Mouse (Mus musculus): ENCODE measurements around the gene Abcf1. TPM values are rescaled to one million over a fixed set of nuclear protein-coding genes. Genes with fewer than 3 reads are reported as not detected.
"Not testable (repeated sequence)": the region's sequence is repeated elsewhere in the genome, so short reads cannot be mapped to it uniquely, and the experiment has no call there.

Abcf1 gene
- polyA plus RNA-seq (2015; fragmentation: Nextera tagmentation; extraction: Ambion mirVana): 73.9 and 84.6 TPM in 2 replicates

- H3K27me3 ChIP-seq (replicated peaks; ENCODE audit: control insufficient read depth, insufficient read depth, low read length): no peaks in the 10 kb centered on the region
- peak within 1 kb of the TSS; percentile 85 for H3K27ac ChIP-seq (ENCODE audit: low read depth, low read length)
- ATAC-seq: peak; percentile 97
- no peaks in the 10 kb centered on the region for H3K9me3 ChIP-seq (ENCODE audit: control insufficient read depth, low read length)
- H3K4me1 ChIP-seq (ENCODE audit: control insufficient read depth, insufficient read depth, low read depth, low read length): peaks cover 21% of the 10 kb centered on the region
- WGBS: under 1% methylated on average over 68 of the region's 68 CpGs
- H3K4me3 ChIP-seq (ENCODE audit: low read length): peak within 1 kb of the TSS; percentile 90
- H3K9ac ChIP-seq (ENCODE audit: low read depth, low read length): peak within 1 kb of the TSS; percentile 86
- H3K36me3 ChIP-seq (ENCODE audit: control insufficient read depth, insufficient read depth, low read length): peaks cover 10% of the 10 kb centered on the region
- peak within 1 kb of the TSS; percentile 70 for H3K4me2 ChIP-seq (ENCODE audit: low read length)
These were observed at the start of gene Abcf1 for GRCm38 (mm10) chr17:35969418-35970389. Gene Abcf1 (minus strand): TSS chr17:35969761.

- Histone ChIP-seq H3K27ac (ENCODE audit: low read depth, low read length) (no peak overlapping the region), H3K27me3 (replicated peaks; ENCODE audit: control insufficient read depth, insufficient read depth, low read length) (no peaks in the 10 kb centered on the region), H3K4me2 (ENCODE audit: low read length) (no peak overlapping the region), H3K4me3 (ENCODE audit: low read length) (no peak overlapping the region), H3K36me3 (ENCODE audit: control insufficient read depth, insufficient read depth, low read length) (peaks cover 7% of the 10 kb centered on the region), H3K9me3 (ENCODE audit: control insufficient read depth, low read length) (no peaks in the 10 kb centered on the region), H3K4me1 (ENCODE audit: control insufficient read depth, insufficient read depth, low read depth, low read length) (no peaks in the 10 kb centered on the region), H3K9ac (ENCODE audit: low read depth, low read length) (no peak overlapping the region)
- ATAC-seq: no peak
- WGBS: 72% methylated on average over 2 of the region's 2 CpGs
These were observed 49.4 kb upstream of the Abcf1 start for GRCm38 (mm10) chr17:36018979-36019378.

GRCm38 (mm10) chr17:36017046-36017445 is 47.5 kb upstream of the Abcf1 start:
- WGBS: 90% methylated on average over 5 of the region's 5 CpGs
- H3K9me3 ChIP-seq (ENCODE audit: control insufficient read depth, low read length): no peaks in the 10 kb centered on the region
- ATAC-seq: no peak
- no peak overlapping the region for H3K4me3 ChIP-seq (ENCODE audit: low read length)
- no peak overlapping the region for H3K4me2 ChIP-seq (ENCODE audit: low read length)
- no peak overlapping the region for H3K9ac ChIP-seq (ENCODE audit: low read depth, low read length)
- no peaks in the 10 kb centered on the region for H3K27me3 ChIP-seq (replicated peaks; ENCODE audit: control insufficient read depth, insufficient read depth, low read length)
- H3K27ac ChIP-seq (ENCODE audit: low read depth, low read length): no peak overlapping the region
- peaks cover 7% of the 10 kb centered on the region for H3K36me3 ChIP-seq (ENCODE audit: control insufficient read depth, insufficient read depth, low read length)
- no peaks in the 10 kb centered on the region for H3K4me1 ChIP-seq (ENCODE audit: control insufficient read depth, insufficient read depth, low read depth, low read length)

GRCm38 (mm10) chr17:36014977-36015376 is 45.4 kb upstream of the Abcf1 start:
- Histone ChIP-seq H3K27me3 (replicated peaks; ENCODE audit: control insufficient read depth, insufficient read depth, low read length) (no peaks in the 10 kb centered on the region), H3K27ac (ENCODE audit: low read depth, low read length) (no peak overlapping the region), H3K9me3 (ENCODE audit: control insufficient read depth, low read length) (no peaks in the 10 kb centered on the region), H3K9ac (ENCODE audit: low read depth, low read length) (no peak overlapping the region), H3K4me3 (ENCODE audit: low read length) (no peak overlapping the region), H3K4me1 (ENCODE audit: control insufficient read depth, insufficient read depth, low read depth, low read length) (no peaks in the 10 kb centered on the region), H3K4me2 (ENCODE audit: low read length) (no peak overlapping the region), H3K36me3 (ENCODE audit: control insufficient read depth, insufficient read depth, low read length) (peaks cover 7% of the 10 kb centered on the region)
- 95% methylated on average over 5 of the region's 5 CpGs for WGBS
- 0 out of 2 replicates have a peak, but pooled peaks have one; percentile 4 for ATAC-seq

- not testable (repeated sequence) for H3K4me2 ChIP-seq (ENCODE audit: low read length); H3K4me1 ChIP-seq (ENCODE audit: control insufficient read depth, insufficient read depth, low read depth, low read length); H3K9ac ChIP-seq (ENCODE audit: low read depth, low read length); ATAC-seq; H3K4me3 ChIP-seq (ENCODE audit: low read length); H3K9me3 ChIP-seq (ENCODE audit: control insufficient read depth, low read length); H3K27ac ChIP-seq (ENCODE audit: low read depth, low read length); H3K36me3 ChIP-seq (ENCODE audit: control insufficient read depth, insufficient read depth, low read length); H3K27me3 ChIP-seq (replicated peaks; ENCODE audit: control insufficient read depth, insufficient read depth, low read length)
- WGBS: 93% methylated on average over 7 of the region's 7 CpGs
These were observed 34.8 kb upstream of the Abcf1 start for GRCm38 (mm10) chr17:36004409-36004808.

GRCm38 (mm10) chr17:36003331-36003730 is 33.8 kb upstream of the Abcf1 start:
- H3K4me3 ChIP-seq (ENCODE audit: low read length): no peak overlapping the region
- no peaks in the 10 kb centered on the region for H3K27me3 ChIP-seq (replicated peaks; ENCODE audit: control insufficient read depth, insufficient read depth, low read length)
- 95% methylated on average over 7 of the region's 7 CpGs for WGBS
- H3K4me1 ChIP-seq (ENCODE audit: control insufficient read depth, insufficient read depth, low read depth, low read length): no peaks in the 10 kb centered on the region
- no peak for ATAC-seq
- no peak overlapping the region for H3K9ac ChIP-seq (ENCODE audit: low read depth, low read length)
- H3K27ac ChIP-seq (ENCODE audit: low read depth, low read length): no peak overlapping the region
- H3K36me3 ChIP-seq (ENCODE audit: control insufficient read depth, insufficient read depth, low read length): peaks cover 5% of the 10 kb centered on the region; the same call in 1 of the 2 replicates
- peaks cover 2% of the 10 kb centered on the region; the same call in 1 of the 2 replicates for H3K9me3 ChIP-seq (ENCODE audit: control insufficient read depth, low read length)
- no peak overlapping the region for H3K4me2 ChIP-seq (ENCODE audit: low read length)

- Histone ChIP-seq H3K36me3 (ENCODE audit: control insufficient read depth, insufficient read depth, low read length) (peaks cover 5% of the 10 kb centered on the region; the same call in 1 of the 2 replicates), H3K27ac (ENCODE audit: low read depth, low read length) (no peak overlapping the region), H3K9me3 (ENCODE audit: control insufficient read depth, low read length) (peaks cover 2% of the 10 kb centered on the region; the same call in 1 of the 2 replicates), H3K4me3 (ENCODE audit: low read length) (no peak overlapping the region), H3K4me1 (ENCODE audit: control insufficient read depth, insufficient read depth, low read depth, low read length) (peaks cover 2% of the 10 kb centered on the region), H3K9ac (ENCODE audit: low read depth, low read length) (no peak overlapping the region), H3K27me3 (replicated peaks; ENCODE audit: control insufficient read depth, insufficient read depth, low read length) (no peaks in the 10 kb centered on the region), H3K4me2 (ENCODE audit: low read length) (no peak overlapping the region)
- ATAC-seq: no peak
- WGBS: 94% methylated on average over 6 of the region's 6 CpGs
These were observed 32.4 kb upstream of the Abcf1 start for GRCm38 (mm10) chr17:36001966-36002365.

- Histone ChIP-seq H3K27ac (ENCODE audit: low read depth, low read length) (no peak overlapping the region), H3K27me3 (replicated peaks; ENCODE audit: control insufficient read depth, insufficient read depth, low read length) (no peaks in the 10 kb centered on the region), H3K9ac (ENCODE audit: low read depth, low read length) (no peak overlapping the region), H3K4me1 (ENCODE audit: control insufficient read depth, insufficient read depth, low read depth, low read length) (peaks cover 4% of the 10 kb centered on the region), H3K4me2 (ENCODE audit: low read length) (no peak overlapping the region), H3K4me3 (ENCODE audit: low read length) (no peak overlapping the region), H3K36me3 (ENCODE audit: control insufficient read depth, insufficient read depth, low read length) (no peaks in the 10 kb centered on the region), H3K9me3 (ENCODE audit: control insufficient read depth, low read length) (no peaks in the 10 kb centered on the region)
- 94% methylated on average over 12 of the region's 12 CpGs for WGBS
- no peak for ATAC-seq
These were observed 31.7 kb upstream of the Abcf1 start for GRCm38 (mm10) chr17:36001121-36001897.

- no peaks in the 10 kb centered on the region for H3K9me3 ChIP-seq (ENCODE audit: control insufficient read depth, low read length)
- H3K27me3 ChIP-seq (replicated peaks; ENCODE audit: control insufficient read depth, insufficient read depth, low read length): no peaks in the 10 kb centered on the region
- no peak overlapping the region for H3K27ac ChIP-seq (ENCODE audit: low read depth, low read length)
- H3K4me3 ChIP-seq (ENCODE audit: low read length): no peak overlapping the region
- 91% methylated on average over 4 of the region's 4 CpGs for WGBS
- no peak overlapping the region for H3K4me2 ChIP-seq (ENCODE audit: low read length)
- no peaks in the 10 kb centered on the region for H3K36me3 ChIP-seq (ENCODE audit: control insufficient read depth, insufficient read depth, low read length)
- peaks cover 13% of the 10 kb centered on the region for H3K4me1 ChIP-seq (ENCODE audit: control insufficient read depth, insufficient read depth, low read depth, low read length)
- H3K9ac ChIP-seq (ENCODE audit: low read depth, low read length): no peak overlapping the region
- ATAC-seq: no peak
These were observed 30.8 kb upstream of the Abcf1 start for GRCm38 (mm10) chr17:36000349-36000748.
